Mouse (Mus musculus) small intestine, adult 2 months (tissue): ENCODE results near the gene Dad1.

ENCODE experiments used
- CTCF ChIP-seq: fragments of 200-500 bp; IDR thresholded peaks from 2 replicates; pipeline ENCODE4 v1.5.1; 2012; ENCODE audit warnings: low read depth, mild to moderate bottlenecking, control low read depth, inconsistent platforms, low read length, moderate library complexity, mixed read lengths; ENCODE audit not compliant: insufficient replicate concordance, insufficient read length; ENCODE audit errors: extremely low read depth
- POLR2A ChIP-seq: fragments of 200-500 bp; IDR thresholded peaks from 2 replicates; pipeline ENCODE4 v1.6.1; 2012; ENCODE audit warnings: low read depth, mild to moderate bottlenecking, control low read depth, inconsistent platforms, low read length, moderate library complexity

- no peak for TF ChIP-seq POLR2A
- TF ChIP-seq CTCF, result no peak
Measured at GRCm38 (mm10) chr14:54190305-54191025, 63.4 kb downstream of the Dad1 start.
